Mouse (Mus musculus): ENCODE data around the gene Acat3. TPM values are rescaled to one million over a fixed set of nuclear protein-coding genes. Genes with fewer than 3 reads are reported as not detected.

Gene Acat3
- polyA plus RNA-seq, 1 experiment = not detected

GRCm38 (mm10) chr17:12916588-12917380 is 23.6 kb downstream of the Acat3 start:
- no peak for TF ChIP-seq CTCF (IDR thresholded peaks at IDR 0.05; ENCODE audit: extremely low read depth, insufficient read length, insufficient replicate concordance, low read depth, low read length)
- no peak for TF ChIP-seq POLR2A (IDR thresholded peaks at IDR 0.05; ENCODE audit: low read depth, low read length)
- Histone ChIP-seq H3K27me3 (ENCODE audit: control insufficient read depth, insufficient read depth, low read length) (no peaks in the 10 kb centered on the region), H3K4me3 (ENCODE audit: low read depth, low read length) (peak overlapping the region; percentile 83), H3K36me3 (ENCODE audit: control insufficient read depth, insufficient read depth, low read length) (peaks cover 36% of the 10 kb centered on the region), H3K27ac (ENCODE audit: insufficient read depth, low read depth, low read length) (peak overlapping the region; percentile 80), H3K4me1 (ENCODE audit: control insufficient read depth, insufficient read depth, insufficient read length, low read length) (no peaks in the 10 kb centered on the region)
- WGBS = under 1% methylated on average over 40 of the region's 40 CpGs

- peaks cover 38% of the 10 kb centered on the region for H3K36me3 ChIP-seq (ENCODE audit: control insufficient read depth, insufficient read depth, low read length)
- H3K27me3 ChIP-seq (ENCODE audit: control insufficient read depth, insufficient read depth, low read length) = no peaks in the 10 kb centered on the region
- WGBS = under 1% methylated on average over 56 of the region's 56 CpGs
- H3K4me3 ChIP-seq (ENCODE audit: low read depth, low read length) = peak within 1 kb of the TSS; percentile 83
- peak within 1 kb of the TSS; percentile 80 for H3K27ac ChIP-seq (ENCODE audit: insufficient read depth, low read depth, low read length)
- TF ChIP-seq CTCF (IDR thresholded peaks at IDR 0.05; ENCODE audit: extremely low read depth, insufficient read length, insufficient replicate concordance, low read depth, low read length) = no peak
- TF ChIP-seq POLR2A (IDR thresholded peaks at IDR 0.05; ENCODE audit: low read depth, low read length) = peak; percentile 60
- H3K4me1 ChIP-seq (ENCODE audit: control insufficient read depth, insufficient read depth, insufficient read length, low read length) = no peaks in the 10 kb centered on the region
Observed at GRCm38 (mm10) chr17:12915881-12916583, 24.4 kb downstream of the Acat3 start, which contains the start of gene Mrpl18. Gene Mrpl18, minus strand, starts transcription at chr17:12916345.

- WGBS = 1% methylated on average over 18 of the region's 18 CpGs
- TF ChIP-seq POLR2A (IDR thresholded peaks at IDR 0.05; ENCODE audit: low read depth, low read length) (no peak), CTCF (IDR thresholded peaks at IDR 0.05; ENCODE audit: extremely low read depth, insufficient read length, insufficient replicate concordance, low read depth, low read length) (no peak)
- peaks cover 40% of the 10 kb centered on the region for H3K36me3 ChIP-seq (ENCODE audit: control insufficient read depth, insufficient read depth, low read length)
- H3K4me3 ChIP-seq (ENCODE audit: low read depth, low read length) = peak within 1 kb of the TSS; percentile 83
- H3K27me3 ChIP-seq (ENCODE audit: control insufficient read depth, insufficient read depth, low read length) = no peaks in the 10 kb centered on the region
- H3K4me1 ChIP-seq (ENCODE audit: control insufficient read depth, insufficient read depth, insufficient read length, low read length) = no peaks in the 10 kb centered on the region
- peak within 1 kb of the TSS; percentile 80 for H3K27ac ChIP-seq (ENCODE audit: insufficient read depth, low read depth, low read length)
Observed at GRCm38 (mm10) chr17:12915488-12915880, 24.9 kb downstream of the Acat3 start, which contains the start of gene Tcp1. Gene Tcp1, plus strand, starts transcription at chr17:12915701.

- 81% methylated on average over 8 of the region's 8 CpGs for WGBS
- TF ChIP-seq CTCF (IDR thresholded peaks at IDR 0.05; ENCODE audit: extremely low read depth, insufficient read length, insufficient replicate concordance, low read depth, low read length) (no peak), POLR2A (IDR thresholded peaks at IDR 0.05; ENCODE audit: low read depth, low read length) (no peak)
- H3K4me1 ChIP-seq (ENCODE audit: control insufficient read depth, insufficient read depth, insufficient read length, low read length) = no peaks in the 10 kb centered on the region
- H3K27ac ChIP-seq (ENCODE audit: insufficient read depth, low read depth, low read length) = no peak overlapping the region
- peaks cover 42% of the 10 kb centered on the region for H3K36me3 ChIP-seq (ENCODE audit: control insufficient read depth, insufficient read depth, low read length)
- H3K27me3 ChIP-seq (ENCODE audit: control insufficient read depth, insufficient read depth, low read length) = no peaks in the 10 kb centered on the region
- H3K4me3 ChIP-seq (ENCODE audit: low read depth, low read length) = no peak overlapping the region
Observed at GRCm38 (mm10) chr17:12910391-12910790, 30.0 kb downstream of the Acat3 start.

- Histone ChIP-seq H3K27ac (ENCODE audit: insufficient read depth, low read depth, low read length) (no peak within 1 kb of the TSS), H3K27me3 (ENCODE audit: control insufficient read depth, insufficient read depth, low read length) (no peaks in the 10 kb centered on the region), H3K4me3 (ENCODE audit: low read depth, low read length) (no peak within 1 kb of the TSS), H3K4me1 (ENCODE audit: control insufficient read depth, insufficient read depth, insufficient read length, low read length) (no peaks in the 10 kb centered on the region), H3K36me3 (ENCODE audit: control insufficient read depth, insufficient read depth, low read length) (peaks cover 46% of the 10 kb centered on the region)
- WGBS = 87% methylated on average over 35 of the region's 35 CpGs
- TF ChIP-seq CTCF (IDR thresholded peaks at IDR 0.05; ENCODE audit: extremely low read depth, insufficient read length, insufficient replicate concordance, low read depth, low read length) (no peak), POLR2A (IDR thresholded peaks at IDR 0.05; ENCODE audit: low read depth, low read length) (no peak)
Observed at GRCm38 (mm10) chr17:12909361-12910280, 30.8 kb downstream of the Acat3 start, which contains the start of gene Pnldc1. Gene Pnldc1, minus strand, starts transcription at chr17:12910230.

GRCm38 (mm10) chr17:12906436-12906835 is 34.0 kb downstream of the Acat3 start:
- TF ChIP-seq POLR2A (IDR thresholded peaks at IDR 0.05; ENCODE audit: low read depth, low read length) (no peak), CTCF (IDR thresholded peaks at IDR 0.05; ENCODE audit: extremely low read depth, insufficient read length, insufficient replicate concordance, low read depth, low read length) (no peak)
- WGBS = 91% methylated on average over 9 of the region's 9 CpGs
- Histone ChIP-seq H3K36me3 (ENCODE audit: control insufficient read depth, insufficient read depth, low read length) (peaks cover 28% of the 10 kb centered on the region), H3K27me3 (ENCODE audit: control insufficient read depth, insufficient read depth, low read length) (no peaks in the 10 kb centered on the region), H3K4me1 (ENCODE audit: control insufficient read depth, insufficient read depth, insufficient read length, low read length) (no peaks in the 10 kb centered on the region), H3K27ac (ENCODE audit: insufficient read depth, low read depth, low read length) (no peak overlapping the region), H3K4me3 (ENCODE audit: low read depth, low read length) (no peak overlapping the region)

Data from small intestine, adult 2 months (tissue).